Mouse (Mus musculus): Measurements from ENCODE around the gene Ctdspl. TPM values are rescaled to one million over a fixed set of nuclear protein-coding genes. Genes with fewer than 3 reads are reported as not detected.

Gene Ctdspl
- polyA plus RNA-seq, 1 experiment from 2014 or later: 22.9 TPM

GRCm38 (mm10) chr9:118885785-118886184 lies 40.5 kb upstream of the Ctdspl start:
- H3K27me3 ChIP-seq (ENCODE audit: insufficient read depth, low read length): no peaks in the 10 kb centered on the region
- peak; percentile 52 for DNase-seq
- no peak for TF ChIP-seq CTCF (IDR thresholded peaks at IDR 0.05; ENCODE audit: low read depth)
- no peak overlapping the region for H3K4me3 ChIP-seq (ENCODE audit: low read depth, low read length)
- no peaks in the 10 kb centered on the region for H3K9me3 ChIP-seq (ENCODE audit: low read depth, low read length)
- no peak overlapping the region for H3K27ac ChIP-seq (ENCODE audit: low read depth)
- H3K9ac ChIP-seq: no peak overlapping the region
- peaks cover 8% of the 10 kb centered on the region; the same call in 1 of the 2 replicates for H3K4me1 ChIP-seq (ENCODE audit: insufficient read depth)
- no peak for ATAC-seq (ENCODE audit: insufficient read depth)
- H3K36me3 ChIP-seq (ENCODE audit: insufficient read depth): 0 out of 2 replicates have a peak, but pooled peaks cover 5% of the 10 kb centered on the region
- no peak overlapping the region for H3K4me2 ChIP-seq
- 60% methylated on average over 6 of the region's 6 CpGs for WGBS

DNA sequence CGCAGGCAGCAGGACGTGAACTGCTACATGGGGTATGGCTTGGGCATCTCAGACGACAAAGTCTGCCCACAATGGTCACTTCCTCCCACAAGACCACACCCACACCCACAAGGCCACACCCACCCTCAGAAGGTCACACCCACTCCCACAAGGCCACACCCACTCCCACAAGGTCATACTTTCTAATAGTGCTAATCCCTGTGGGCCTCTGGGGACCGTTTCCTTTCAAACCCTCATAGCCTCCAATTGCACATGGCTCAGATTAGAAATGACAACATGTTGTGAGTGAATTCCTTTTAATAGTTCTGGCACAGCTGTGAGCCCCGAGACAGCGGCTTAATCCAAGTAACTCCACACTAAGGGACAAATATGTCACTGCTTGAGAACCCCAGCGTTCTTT lies 39.1 kb upstream of the Ctdspl start:
- Histone ChIP-seq H3K4me2 (no peak overlapping the region), H3K27ac (ENCODE audit: low read depth) (no peak overlapping the region), H3K36me3 (ENCODE audit: insufficient read depth) (0 out of 2 replicates have a peak, but pooled peaks cover 5% of the 10 kb centered on the region), H3K4me1 (ENCODE audit: insufficient read depth) (peaks cover 10% of the 10 kb centered on the region), H3K9ac (no peak overlapping the region), H3K9me3 (ENCODE audit: low read depth, low read length) (no peaks in the 10 kb centered on the region), H3K27me3 (ENCODE audit: insufficient read depth, low read length) (no peaks in the 10 kb centered on the region), H3K4me3 (ENCODE audit: low read depth, low read length) (no peak overlapping the region)
- no peak for TF ChIP-seq CTCF (IDR thresholded peaks at IDR 0.05; ENCODE audit: low read depth)
- WGBS: 84% methylated on average over 7 of the region's 7 CpGs
- ATAC-seq (ENCODE audit: insufficient read depth): no peak
- DNase-seq: no peak

GRCm38 (mm10) chr9:118887734-118888133 lies 38.5 kb upstream of the Ctdspl start:
- 88% methylated on average over 8 of the region's 8 CpGs for WGBS
- H3K36me3 ChIP-seq (ENCODE audit: insufficient read depth): 0 out of 2 replicates have a peak, but pooled peaks cover 5% of the 10 kb centered on the region
- H3K4me2 ChIP-seq: no peak overlapping the region
- peaks cover 10% of the 10 kb centered on the region for H3K4me1 ChIP-seq (ENCODE audit: insufficient read depth)
- ATAC-seq (ENCODE audit: insufficient read depth) (no peak), DNase-seq (no peak)
- no peaks in the 10 kb centered on the region for H3K9me3 ChIP-seq (ENCODE audit: low read depth, low read length)
- no peak overlapping the region for H3K27ac ChIP-seq (ENCODE audit: low read depth)
- H3K4me3 ChIP-seq (ENCODE audit: low read depth, low read length): no peak overlapping the region
- H3K9ac ChIP-seq: no peak overlapping the region
- TF ChIP-seq CTCF (IDR thresholded peaks at IDR 0.05; ENCODE audit: low read depth): 0 out of 2 replicates have a peak, but pooled peaks have one; percentile 17
- no peaks in the 10 kb centered on the region for H3K27me3 ChIP-seq (ENCODE audit: insufficient read depth, low read length)

- peak overlapping the region; percentile 39; the same call in 1 of the 2 replicates for H3K27ac ChIP-seq (ENCODE audit: low read depth)
- 0 out of 2 replicates have a peak, but pooled peaks cover 5% of the 10 kb centered on the region for H3K36me3 ChIP-seq (ENCODE audit: insufficient read depth)
- WGBS: 71% methylated on average over 4 of the region's 4 CpGs
- no peak for ATAC-seq (ENCODE audit: insufficient read depth)
- no peak overlapping the region for H3K4me2 ChIP-seq
- no peak for TF ChIP-seq CTCF (IDR thresholded peaks at IDR 0.05; ENCODE audit: low read depth)
- no peak overlapping the region for H3K4me3 ChIP-seq (ENCODE audit: low read depth, low read length)
- H3K9me3 ChIP-seq (ENCODE audit: low read depth, low read length): no peaks in the 10 kb centered on the region
- DNase-seq: no peak
- peaks cover 10% of the 10 kb centered on the region for H3K4me1 ChIP-seq (ENCODE audit: insufficient read depth)
- H3K9ac ChIP-seq: no peak overlapping the region
- H3K27me3 ChIP-seq (ENCODE audit: insufficient read depth, low read length): no peaks in the 10 kb centered on the region
These were observed 36.1 kb upstream of the Ctdspl start for GRCm38 (mm10) chr9:118890149-118890548.

- Histone ChIP-seq H3K36me3 (ENCODE audit: insufficient read depth) (0 out of 2 replicates have a peak, but pooled peaks cover 8% of the 10 kb centered on the region), H3K27ac (ENCODE audit: low read depth) (peak overlapping the region; percentile 24; the same call in 1 of the 2 replicates), H3K4me3 (ENCODE audit: low read depth, low read length) (no peak overlapping the region), H3K27me3 (ENCODE audit: insufficient read depth, low read length) (no peaks in the 10 kb centered on the region), H3K9ac (no peak overlapping the region), H3K4me1 (ENCODE audit: insufficient read depth) (peaks cover 10% of the 10 kb centered on the region), H3K9me3 (ENCODE audit: low read depth, low read length) (no peaks in the 10 kb centered on the region), H3K4me2 (no peak overlapping the region)
- no peak for TF ChIP-seq CTCF (IDR thresholded peaks at IDR 0.05; ENCODE audit: low read depth)
- WGBS: 50% methylated on average over 2 of the region's 2 CpGs
- ATAC-seq (ENCODE audit: insufficient read depth): peak; percentile 53; the same call in 1 of the 2 replicates
- peak; percentile 69 for DNase-seq
These were observed 35.6 kb upstream of the Ctdspl start for GRCm38 (mm10) chr9:118890645-118891044.

DNA sequence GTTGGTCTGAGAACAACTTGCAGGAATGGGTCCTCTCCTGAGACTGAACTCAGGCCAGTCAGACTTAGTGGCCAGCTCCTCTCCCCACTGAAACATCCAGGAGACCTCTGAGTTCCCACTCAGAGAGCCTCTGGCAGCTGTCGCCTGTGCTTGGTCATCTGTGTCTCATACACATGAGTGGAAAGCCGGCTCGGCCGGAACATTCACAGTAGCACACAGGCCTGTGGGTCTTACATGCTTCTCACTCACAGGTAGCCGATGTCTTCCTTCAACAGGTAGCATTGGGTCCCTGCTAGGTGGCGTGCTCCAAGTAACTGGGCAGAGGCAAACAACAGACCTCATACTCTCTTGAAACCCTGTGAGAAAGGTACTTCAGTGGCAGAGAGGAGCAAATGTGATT lies 35.2 kb upstream of the Ctdspl start:
- H3K36me3 ChIP-seq (ENCODE audit: insufficient read depth): 0 out of 2 replicates have a peak, but pooled peaks cover 8% of the 10 kb centered on the region
- WGBS: 79% methylated on average over 6 of the region's 6 CpGs
- peak overlapping the region; percentile 58; the same call in 1 of the 2 replicates for H3K27ac ChIP-seq (ENCODE audit: low read depth)
- TF ChIP-seq CTCF (IDR thresholded peaks at IDR 0.05; ENCODE audit: low read depth): no peak
- no peak for DNase-seq
- H3K9me3 ChIP-seq (ENCODE audit: low read depth, low read length): no peaks in the 10 kb centered on the region
- no peak for ATAC-seq (ENCODE audit: insufficient read depth)
- H3K4me2 ChIP-seq: no peak overlapping the region
- H3K4me3 ChIP-seq (ENCODE audit: low read depth, low read length): no peak overlapping the region
- H3K4me1 ChIP-seq (ENCODE audit: insufficient read depth): peaks cover 10% of the 10 kb centered on the region
- no peaks in the 10 kb centered on the region for H3K27me3 ChIP-seq (ENCODE audit: insufficient read depth, low read length)
- no peak overlapping the region for H3K9ac ChIP-seq

GRCm38 (mm10) chr9:118891593-118891992 lies 34.7 kb upstream of the Ctdspl start:
- TF ChIP-seq CTCF (IDR thresholded peaks at IDR 0.05; ENCODE audit: low read depth): no peak
- H3K36me3 ChIP-seq (ENCODE audit: insufficient read depth): 0 out of 2 replicates have a peak, but pooled peaks cover 8% of the 10 kb centered on the region
- H3K9ac ChIP-seq: no peak overlapping the region
- H3K9me3 ChIP-seq (ENCODE audit: low read depth, low read length): no peaks in the 10 kb centered on the region
- ATAC-seq (ENCODE audit: insufficient read depth) (peak; percentile 39; the same call in 1 of the 2 replicates), DNase-seq (peak; percentile 54)
- peak overlapping the region; percentile 58; the same call in 1 of the 2 replicates for H3K27ac ChIP-seq (ENCODE audit: low read depth)
- peaks cover 10% of the 10 kb centered on the region for H3K4me1 ChIP-seq (ENCODE audit: insufficient read depth)
- no peak overlapping the region for H3K4me2 ChIP-seq
- 51% methylated on average over 9 of the region's 9 CpGs for WGBS
- H3K27me3 ChIP-seq (ENCODE audit: insufficient read depth, low read length): no peaks in the 10 kb centered on the region
- H3K4me3 ChIP-seq (ENCODE audit: low read depth, low read length): no peak overlapping the region

All from lung, embryonic 14.5 days (tissue).